Mouse (Mus musculus): ENCODE data around the gene U2af1l4.

DNA sequence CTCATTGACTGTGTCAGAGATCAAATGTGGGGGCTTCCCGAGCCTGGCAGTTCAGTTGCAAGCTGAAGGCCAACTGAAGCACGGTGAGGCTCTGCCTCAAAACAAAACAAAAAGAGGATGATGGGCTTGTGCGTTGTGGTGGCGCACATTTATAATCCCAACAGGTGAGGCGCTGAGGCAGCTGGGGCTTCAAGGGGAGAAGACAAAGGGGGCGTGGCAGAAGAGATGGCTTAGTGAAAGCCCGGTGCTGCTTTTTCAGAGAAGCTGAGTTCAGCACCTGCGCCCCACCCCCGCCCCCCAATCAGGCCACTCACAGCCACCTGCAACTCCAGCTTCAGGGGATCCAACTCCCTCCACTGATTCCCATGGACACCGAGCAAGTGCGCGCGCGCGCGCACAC lies 45.4 kb downstream of the U2af1l4 start:
- no peak for TF ChIP-seq CTCF (IDR thresholded peaks at IDR 0.05; ENCODE audit: low read depth, low read length)
- no peak for TF ChIP-seq TAL1 (conservative IDR thresholded peaks at IDR 0.05; ENCODE audit: low read depth, low read length)
